Mouse (Mus musculus) heart, postnatal 0 days (tissue): ENCODE data around the gene Mob4.

Experiments used
- CTCF ChIP-seq: IDR thresholded peaks from 2 replicates; pipeline ENCODE4 v1.5.1; 2016; ENCODE audit warnings: antibody characterized with exemption, control low read depth, low read depth
- EP300 ChIP-seq: IDR thresholded peaks from 2 replicates; pipeline ENCODE4 v1.6.1; 2016; ENCODE audit warnings: antibody characterized with exemption, low read depth

DNA sequence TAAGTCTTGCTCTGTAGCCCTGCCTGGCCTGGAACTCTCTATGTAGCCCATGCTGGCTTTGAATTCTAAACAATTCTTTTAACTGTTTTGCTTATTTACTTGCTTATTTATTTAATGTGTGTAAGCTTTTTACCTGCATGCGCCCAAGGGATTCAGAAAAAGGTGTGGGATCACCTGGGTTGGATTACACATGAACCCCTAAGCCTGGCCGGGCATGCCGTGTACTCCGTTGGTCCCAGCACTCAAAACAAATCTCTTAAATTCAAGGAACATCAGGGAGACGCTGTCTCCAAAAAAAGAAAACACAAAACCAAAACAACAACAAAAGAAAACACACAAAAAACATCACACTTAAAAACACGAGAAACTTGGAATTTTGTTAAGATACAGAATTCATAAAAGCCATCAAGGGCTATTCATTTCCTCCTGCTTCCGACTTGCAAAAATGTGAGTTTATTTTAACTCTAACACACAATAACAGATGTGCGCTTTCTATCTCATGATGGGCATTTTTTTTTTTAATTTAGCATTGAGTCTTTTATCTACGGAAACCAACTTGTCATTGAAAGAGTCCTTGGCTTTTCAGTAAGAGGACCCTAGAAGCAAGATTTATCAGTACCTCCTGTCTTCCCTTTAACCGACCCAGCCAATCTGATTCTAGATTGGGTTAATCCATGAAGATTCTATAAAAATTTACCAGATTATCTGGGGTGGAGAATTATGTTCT, 678 bp upstream of the Mob4 start:
- no peak for TF ChIP-seq CTCF
- no peak; the same call in 1 of the 2 replicates for TF ChIP-seq EP300
